Mouse (Mus musculus) lung, embryonic 16.5 days (tissue): Measurements from ENCODE around the gene Hoxd4. TPM values are rescaled to one million over a fixed set of nuclear protein-coding genes. Genes with fewer than 3 reads are reported as not detected.

Source experiments
- ATAC-seq: fragments of 200-750 bp; cut with Nextera tagmentation; 2 replicates; pipeline ENCODE4 v1.8.0; 2017; ENCODE audit warnings: low read depth, mild to moderate bottlenecking, moderate library complexity
- H3K27ac ChIP-seq: fragments of 300-500 bp; sonication (generic); 2 replicates; pipeline ENCODE4 v1.5.1; 2014; ENCODE audit warnings: mild to moderate bottlenecking, control low read depth, low read length
- H3K27me3 ChIP-seq: fragments of 300-500 bp; sonication (generic); 2 replicates; pipeline ENCODE4 v1.6.1; 2014; ENCODE audit warnings: low read depth, low read length, mixed read lengths; ENCODE audit not compliant: control insufficient read depth, insufficient read depth
- H3K36me3 ChIP-seq: fragments of 300-500 bp; sonication (generic); 2 replicates; pipeline ENCODE4 v1.6.1; 2014; ENCODE audit warnings: low read length; ENCODE audit not compliant: control insufficient read depth, insufficient read depth
- H3K4me1 ChIP-seq: fragments of 300-500 bp; sonication (generic); replicated peaks from 2 replicates; pipeline ENCODE4 v1.6.1; 2014; ENCODE audit warnings: low read length, mixed read lengths; ENCODE audit not compliant: control insufficient read depth, insufficient read depth
- H3K4me2 ChIP-seq: fragments of 300-500 bp; sonication (generic); 2 replicates; pipeline ENCODE4 v1.6.1; 2014; ENCODE audit warnings: low read depth, low read length, control low read depth
- H3K4me3 ChIP-seq: fragments of 300-500 bp; sonication (generic); 2 replicates; pipeline ENCODE4 v1.5.1; 2014; ENCODE audit warnings: mild to moderate bottlenecking, low read length, control low read depth
- H3K9ac ChIP-seq: fragments of 300-500 bp; sonication (generic); 2 replicates; pipeline ENCODE4 v1.6.1; 2014; ENCODE audit warnings: low read length, control low read depth
- H3K9me3 ChIP-seq: fragments of 300-500 bp; sonication (generic); 2 replicates; pipeline ENCODE4 v1.6.1; 2016; ENCODE audit warnings: low read length; ENCODE audit not compliant: control insufficient read depth
- whole genome bisulfite sequencing: fragments of 180-500 bp; shearing (Covaris S2); extraction: QIAGEN DNeasy Blood & Tissue Kit; methylation state at CpG from one replicate; pipeline ENCODE4 v1.1.7; 2014; 5-methylcytosine and 5-hydroxymethylcytosine counted together
- polyA plus RNA-seq: library from polyadenylated mRNA; unstranded; fragments of >200 nt; fragmentation: Nextera tagmentation; extraction: Ambion mirVana; gene quantifications from 2 replicates; pipeline ENCODE4 v1.2.1, GENCODE M21; 2015

Gene Hoxd4
- polyA plus RNA-seq, 1 experiment from 2014 or later: not detected

DNA sequence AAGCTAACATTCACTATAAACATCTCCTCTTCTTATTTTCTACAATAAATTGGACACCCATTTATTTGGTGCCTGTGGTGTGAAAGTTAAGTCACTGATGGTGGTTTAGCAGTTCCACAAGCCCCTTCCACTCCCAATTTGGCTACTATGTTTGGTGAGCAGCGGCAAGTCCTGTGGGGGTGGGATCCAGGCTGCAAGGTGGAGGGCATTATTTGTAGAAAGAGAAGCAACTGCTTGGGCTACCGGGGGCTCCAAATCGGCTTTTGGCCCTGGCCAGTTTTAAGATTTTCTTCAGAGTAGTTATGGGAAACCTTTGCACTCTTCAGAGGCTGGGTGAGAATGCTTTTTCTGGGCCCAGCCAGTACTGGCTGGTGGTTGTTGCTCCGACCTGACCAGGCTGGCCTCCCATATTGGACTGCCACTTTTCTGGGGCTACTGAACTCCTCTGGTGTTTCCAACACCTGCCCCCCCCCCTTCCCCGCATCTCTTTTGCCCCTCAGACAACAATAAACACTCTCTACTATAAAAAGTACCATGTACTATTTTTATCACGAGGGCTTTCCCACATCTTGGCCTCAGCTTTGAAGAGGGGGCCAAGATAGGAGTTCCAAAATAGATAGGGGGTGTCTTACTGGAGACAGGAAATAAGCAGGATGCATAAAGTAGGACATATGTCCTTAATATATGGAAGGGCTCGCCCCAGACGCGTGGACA lies 20.2 kb downstream of the Hoxd4 start:
- H3K27ac ChIP-seq: no peak overlapping the region
- peaks cover 96% of the 10 kb centered on the region for H3K27me3 ChIP-seq

DNA sequence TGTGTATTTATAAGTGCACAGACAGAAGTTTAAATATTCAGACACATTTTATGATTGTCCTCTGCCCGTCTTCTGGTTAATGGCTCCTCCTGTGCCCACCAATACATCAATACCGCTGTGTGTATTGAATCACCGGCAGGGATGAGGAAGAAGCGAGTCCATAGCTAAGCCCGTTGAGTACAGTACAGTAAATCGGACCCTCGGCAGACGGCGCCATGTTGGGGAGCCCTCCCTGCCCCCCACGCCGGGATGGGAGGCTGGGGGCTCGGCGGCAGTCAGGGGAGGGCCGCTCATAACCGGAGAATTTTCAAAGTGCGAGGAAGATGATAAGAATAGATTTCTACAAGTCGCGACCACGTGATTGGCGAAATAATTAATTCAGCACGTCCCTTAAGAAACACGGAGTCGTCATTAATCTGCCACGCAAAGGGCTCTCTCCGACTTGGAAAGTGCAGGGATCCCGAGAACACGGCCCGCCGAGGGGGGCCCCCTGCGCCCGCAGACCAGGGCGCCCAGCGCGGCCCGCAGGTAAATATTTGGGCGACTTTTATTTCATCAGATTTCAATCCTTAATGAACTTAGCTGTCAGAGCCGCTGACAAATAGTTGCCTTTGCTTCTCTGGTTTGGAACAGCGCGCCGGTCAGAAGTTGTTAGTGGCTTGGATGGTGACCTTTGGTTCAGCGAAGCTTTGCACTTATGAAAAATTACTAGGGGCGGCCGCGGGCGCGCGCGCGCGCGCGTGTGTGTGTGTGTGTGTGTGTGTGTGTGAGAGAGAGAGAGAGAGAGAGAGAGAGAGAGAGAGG lies 21.0 kb downstream of the Hoxd4 start:
- no peaks in the 10 kb centered on the region for H3K9me3 ChIP-seq
- H3K36me3 ChIP-seq: no peaks in the 10 kb centered on the region
- no peak overlapping the region for H3K27ac ChIP-seq
- no peak overlapping the region for H3K4me2 ChIP-seq
- H3K27me3 ChIP-seq: peaks cover 96% of the 10 kb centered on the region
- no peak overlapping the region for H3K4me3 ChIP-seq
- H3K9ac ChIP-seq: no peak overlapping the region
- WGBS: 1% methylated on average over 52 of the region's 52 CpGs
- no peak for ATAC-seq
- H3K4me1 ChIP-seq: peaks cover 3% of the 10 kb centered on the region; the same call in 1 of the 2 replicates

More for the DNA sequence above, 20.2 kb downstream of the Hoxd4 start:
- Histone ChIP-seq H3K4me1 (peaks cover 3% of the 10 kb centered on the region; the same call in 1 of the 2 replicates), H3K4me2 (no peak overlapping the region), H3K36me3 (no peaks in the 10 kb centered on the region), H3K9me3 (no peaks in the 10 kb centered on the region), H3K4me3 (no peak overlapping the region), H3K9ac (no peak overlapping the region)
- no peak for ATAC-seq
- 11% methylated on average over 9 of the region's 9 CpGs for WGBS

DNA sequence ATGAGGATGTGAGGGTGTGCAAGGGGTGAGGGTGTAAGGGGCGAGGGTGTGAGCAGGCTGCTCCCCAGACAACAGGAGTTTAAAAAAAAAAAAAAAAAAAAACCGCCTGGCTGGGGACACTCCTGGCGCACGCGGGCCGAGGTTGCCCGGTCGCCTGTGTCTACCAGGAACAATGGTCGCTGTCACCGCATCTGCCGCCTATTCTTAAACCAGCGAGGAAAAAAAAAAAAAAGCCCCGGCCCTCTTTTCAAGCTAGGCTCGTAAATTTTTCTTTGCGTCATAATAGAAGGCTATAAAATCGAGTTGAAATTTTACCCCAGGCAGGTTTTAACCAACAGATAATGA lies 21.6 kb downstream of the Hoxd4 start:
- no peak overlapping the region for H3K4me3 ChIP-seq

DNA sequence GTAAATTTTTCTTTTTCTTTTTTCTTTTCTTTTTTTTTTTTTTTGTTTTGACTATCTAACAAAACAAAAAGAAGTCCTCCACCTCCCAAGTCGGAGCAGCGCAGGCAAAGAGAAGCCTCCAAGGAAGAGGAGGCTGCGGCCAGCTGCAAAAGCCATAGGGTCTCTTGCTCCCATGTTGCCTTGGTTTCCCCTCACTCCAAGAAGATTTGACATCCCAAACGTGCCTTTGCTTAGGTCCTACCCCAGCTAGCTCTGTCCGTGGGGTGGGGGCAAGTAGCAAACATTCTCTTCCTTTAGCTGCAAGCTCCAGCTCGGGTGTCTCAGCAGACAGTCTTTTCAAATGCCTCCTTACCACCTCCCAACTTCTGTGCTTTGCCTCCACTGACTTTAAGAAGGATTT lies 22.0 kb downstream of the Hoxd4 start:
- H3K4me2 ChIP-seq: no peak overlapping the region
- no peak overlapping the region for H3K9ac ChIP-seq
- no peak for ATAC-seq
- H3K27me3 ChIP-seq: peaks cover 96% of the 10 kb centered on the region
- no peaks in the 10 kb centered on the region for H3K36me3 ChIP-seq
- peaks cover 3% of the 10 kb centered on the region; the same call in 1 of the 2 replicates for H3K4me1 ChIP-seq
- H3K9me3 ChIP-seq: no peaks in the 10 kb centered on the region
- 2% methylated on average over 6 of the region's 6 CpGs for WGBS
- H3K4me3 ChIP-seq: no peak overlapping the region
- H3K27ac ChIP-seq: no peak overlapping the region

More for the DNA sequence above, 21.6 kb downstream of the Hoxd4 start:
- Histone ChIP-seq H3K9ac (no peak overlapping the region), H3K4me1 (peaks cover 3% of the 10 kb centered on the region; the same call in 1 of the 2 replicates), H3K27me3 (peaks cover 96% of the 10 kb centered on the region), H3K4me2 (no peak overlapping the region), H3K9me3 (no peaks in the 10 kb centered on the region), H3K27ac (no peak overlapping the region), H3K36me3 (no peaks in the 10 kb centered on the region)
- ATAC-seq: no peak
- 0% methylated on average over 15 of the region's 16 CpGs for WGBS

DNA sequence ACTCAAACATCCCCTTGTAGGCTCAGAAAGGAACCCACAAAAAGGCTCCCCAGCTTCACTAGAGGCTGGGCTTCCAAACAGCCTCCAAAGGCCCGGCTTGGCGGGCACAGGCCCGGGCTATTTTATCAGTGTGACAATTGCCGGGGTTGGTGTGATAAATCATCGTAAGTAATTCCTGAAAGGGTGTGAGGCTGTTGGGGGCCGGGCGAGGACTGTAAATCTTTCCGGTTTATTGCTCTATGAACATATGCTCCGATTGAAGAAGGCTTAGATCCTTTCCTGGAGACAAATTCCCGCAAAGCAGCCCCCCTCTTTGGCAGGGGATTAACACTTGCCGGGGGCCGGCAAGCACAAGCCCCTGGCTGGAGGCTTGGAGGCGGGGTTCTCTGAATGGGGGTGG lies 22.7 kb downstream of the Hoxd4 start:
- Histone ChIP-seq H3K4me1 (peaks cover 3% of the 10 kb centered on the region; the same call in 1 of the 2 replicates), H3K36me3 (no peaks in the 10 kb centered on the region), H3K4me2 (no peak overlapping the region), H3K27me3 (peaks cover 96% of the 10 kb centered on the region), H3K9me3 (no peaks in the 10 kb centered on the region), H3K4me3 (no peak overlapping the region), H3K27ac (no peak overlapping the region), H3K9ac (no peak overlapping the region)
- 2% methylated on average over 13 of the region's 13 CpGs for WGBS
- ATAC-seq: no peak

DNA sequence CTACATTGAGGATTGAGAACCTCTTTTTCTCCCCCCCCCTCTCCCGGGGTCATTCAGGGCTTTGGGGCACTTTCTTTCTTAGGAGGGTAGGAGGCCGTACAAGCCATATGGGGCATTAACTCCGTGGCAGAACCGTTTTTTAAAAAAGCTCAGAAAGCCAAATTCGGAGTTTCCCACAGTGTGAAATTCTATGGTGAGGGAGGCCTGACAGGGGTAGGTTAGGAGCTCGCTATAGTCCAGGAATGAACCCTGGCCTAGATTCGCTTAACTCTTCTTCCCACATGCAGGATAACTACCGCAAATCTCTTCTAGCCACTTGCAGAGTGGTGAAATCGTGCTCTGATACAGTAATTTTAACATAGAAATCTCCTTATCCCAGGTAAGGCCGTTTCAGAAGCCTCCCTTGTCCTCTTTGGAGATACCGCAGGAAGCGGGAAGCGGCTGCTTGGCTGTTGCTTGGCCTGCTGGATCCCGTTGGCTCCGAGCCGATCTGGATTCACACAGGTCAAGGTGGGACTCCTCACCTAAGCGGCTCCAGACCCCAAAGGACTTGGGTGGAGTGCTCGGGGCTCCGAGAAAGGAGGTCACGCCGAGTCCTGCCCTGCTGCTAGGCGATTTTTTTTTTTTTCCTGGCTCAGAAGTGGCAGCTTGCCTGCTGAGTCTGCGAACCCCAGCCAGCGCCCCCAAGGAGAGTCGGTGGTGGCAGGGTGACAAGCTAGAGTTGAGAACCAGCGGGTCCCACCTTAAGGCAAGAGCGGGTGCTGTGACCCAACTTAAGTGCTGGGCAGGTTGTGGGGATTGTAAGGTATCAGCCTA lies 23.5 kb downstream of the Hoxd4 start:
- H3K4me1 ChIP-seq: peaks cover 3% of the 10 kb centered on the region; the same call in 1 of the 2 replicates
- no peak overlapping the region for H3K27ac ChIP-seq
- ATAC-seq: no peak
- H3K4me3 ChIP-seq: no peak overlapping the region
- no peak overlapping the region for H3K4me2 ChIP-seq
- H3K36me3 ChIP-seq: no peaks in the 10 kb centered on the region
- H3K9me3 ChIP-seq: no peaks in the 10 kb centered on the region
- H3K27me3 ChIP-seq: peaks cover 98% of the 10 kb centered on the region
- WGBS: 4% methylated on average over 27 of the region's 27 CpGs
- no peak overlapping the region for H3K9ac ChIP-seq

DNA sequence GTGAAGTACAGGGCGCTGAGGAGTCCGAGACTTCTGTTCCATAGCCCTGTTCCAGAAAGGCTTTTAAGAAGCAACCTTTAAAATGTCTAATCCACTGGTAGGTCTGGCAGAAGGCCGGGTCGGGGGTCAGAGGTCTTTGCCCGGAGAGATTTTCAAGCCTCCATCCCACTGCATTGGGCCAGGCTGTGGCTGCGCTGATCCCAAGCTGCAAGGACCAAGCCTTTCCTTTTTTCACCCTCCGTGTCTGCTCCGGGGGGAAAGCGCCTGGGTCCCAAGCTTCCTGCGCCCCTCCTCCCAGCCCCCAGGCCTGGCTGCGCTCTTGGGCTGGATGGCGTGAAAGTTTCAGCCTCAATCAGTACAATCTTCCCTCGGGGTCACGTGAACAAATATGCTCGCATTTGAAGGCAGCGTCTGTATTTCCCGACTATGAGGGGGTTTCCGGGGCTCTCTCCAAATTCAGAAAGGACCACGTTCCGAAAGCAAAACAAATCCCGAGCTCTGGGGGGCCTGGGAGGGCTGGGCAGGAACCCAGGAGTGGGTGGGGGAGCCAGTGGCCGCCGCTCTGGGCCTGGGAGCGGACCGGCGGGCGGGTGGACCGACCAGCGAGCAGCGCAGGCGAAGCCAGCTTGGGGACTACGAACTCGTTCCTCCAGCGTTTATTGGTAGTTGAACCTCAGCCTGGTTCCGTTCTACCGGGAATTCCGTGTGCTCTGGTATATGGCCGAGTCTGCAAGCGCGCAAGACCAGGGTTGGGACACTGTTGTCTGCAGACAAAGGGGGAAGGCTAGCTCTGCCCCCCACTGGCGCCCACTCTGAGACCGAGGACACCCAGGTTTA lies 24.3 kb downstream of the Hoxd4 start:
- under 1% methylated on average over 42 of the region's 42 CpGs for WGBS
- no peak overlapping the region for H3K27ac ChIP-seq
- ATAC-seq: no peak

DNA sequence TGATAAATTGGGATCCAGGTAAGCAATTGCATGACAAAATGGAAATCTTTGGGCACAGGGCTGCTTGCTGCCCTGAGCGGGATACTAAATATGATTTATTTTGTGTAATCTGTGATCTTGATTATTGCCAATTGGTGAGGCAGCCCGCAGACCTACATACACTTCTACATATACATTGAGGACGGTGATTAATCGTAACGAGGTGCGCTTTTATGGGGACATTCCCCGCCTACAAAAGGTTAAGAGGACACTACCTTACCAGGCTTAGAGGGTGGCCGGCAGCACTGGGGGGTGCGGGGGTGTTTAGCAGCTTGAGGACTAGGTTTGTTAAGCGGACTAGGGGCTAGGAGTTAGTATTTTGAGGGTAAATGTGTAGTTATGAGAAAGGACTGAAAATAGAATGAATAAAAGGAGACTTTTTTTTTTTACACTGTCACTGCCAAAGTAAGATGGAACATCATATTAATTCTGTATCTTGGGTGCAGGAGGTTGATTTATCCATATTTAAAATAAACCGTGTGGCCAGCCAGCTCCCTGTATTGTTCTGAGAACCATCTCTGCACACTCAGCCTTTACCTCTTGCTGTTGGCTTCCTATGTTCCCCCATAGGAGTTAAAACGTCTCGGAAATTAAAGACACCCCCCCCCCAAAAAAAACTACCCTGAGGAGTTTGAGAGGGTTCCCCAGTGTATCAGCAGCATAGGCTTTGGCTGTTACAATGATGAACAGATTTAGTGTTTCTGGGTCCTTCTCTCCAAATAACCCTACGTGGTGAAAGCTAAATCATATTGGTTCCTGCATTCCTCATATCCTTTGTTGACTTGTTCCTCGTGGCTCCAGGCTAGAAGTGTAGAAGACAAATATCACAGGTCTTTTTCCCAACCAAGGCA lies 25.2 kb downstream of the Hoxd4 start:
- H3K4me3 ChIP-seq: no peak overlapping the region
- H3K4me2 ChIP-seq: no peak overlapping the region
- no peak overlapping the region for H3K9ac ChIP-seq
- H3K36me3 ChIP-seq: no peaks in the 10 kb centered on the region
- no peak for ATAC-seq
- H3K4me1 ChIP-seq: peaks cover 3% of the 10 kb centered on the region; the same call in 1 of the 2 replicates
- no peak overlapping the region for H3K27ac ChIP-seq
- H3K27me3 ChIP-seq: peaks cover 99% of the 10 kb centered on the region
- H3K9me3 ChIP-seq: no peaks in the 10 kb centered on the region
- WGBS: 2% methylated on average over 15 of the region's 15 CpGs

More for the DNA sequence above, 24.3 kb downstream of the Hoxd4 start:
- Histone ChIP-seq H3K4me3 (peak overlapping the region; percentile 28), H3K9ac (no peak overlapping the region), H3K4me1 (peaks cover 3% of the 10 kb centered on the region; the same call in 1 of the 2 replicates), H3K27me3 (peaks cover 98% of the 10 kb centered on the region), H3K4me2 (peak overlapping the region; percentile 31), H3K9me3 (no peaks in the 10 kb centered on the region), H3K36me3 (no peaks in the 10 kb centered on the region)
